Mouse (Mus musculus) yolk sac, embryonic 10.5 days (tissue): ENCODE measurements around the gene Tnfaip8l3.
"Not testable (repeated sequence)": the region's sequence is repeated elsewhere in the genome, so short reads cannot be mapped to it uniquely, and the experiment has no call there.

Experiments used
- DNase-seq: peaks from one replicate; pipeline ENCODE4 v3.0.0-alpha.2; 2017; ENCODE audit warnings: low spot score

Gene Tnfaip8l3

DNA sequence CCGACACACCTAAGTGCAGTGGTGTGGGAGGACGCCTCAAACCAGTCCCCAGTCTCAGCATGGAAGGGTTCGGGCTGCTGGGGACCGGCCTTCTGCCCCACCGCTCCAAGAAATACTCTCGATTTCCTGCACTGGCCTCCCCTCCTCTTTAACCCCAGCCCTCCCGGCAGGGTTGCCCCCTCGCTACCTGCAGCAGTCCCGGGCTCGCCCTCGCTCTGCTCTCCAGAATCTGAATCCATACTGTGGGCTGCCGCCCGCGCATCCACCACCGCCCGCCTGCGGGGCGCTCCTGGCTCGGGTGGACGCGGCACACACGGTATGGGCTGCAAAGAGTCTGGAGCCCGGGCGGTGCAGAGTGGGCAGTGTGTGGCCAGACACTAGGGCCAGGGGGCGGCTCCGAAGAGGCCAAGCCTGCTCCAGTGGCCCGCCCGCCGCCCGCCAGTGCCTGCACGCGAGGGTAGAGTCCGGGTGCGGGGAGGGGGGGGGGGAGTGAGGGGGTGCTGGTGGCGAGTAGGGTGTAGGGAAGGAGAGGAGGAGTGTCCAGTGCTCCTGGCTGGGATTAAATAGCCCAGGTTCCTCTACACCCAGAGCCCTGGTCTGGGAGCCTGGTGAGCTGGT lies at the start of gene Tnfaip8l3:
Gene Tnfaip8l3, minus strand, starts transcription at position 357 of the 618 bp plus-strand sequence.
- peak; percentile 32 for DNase-seq

DNA sequence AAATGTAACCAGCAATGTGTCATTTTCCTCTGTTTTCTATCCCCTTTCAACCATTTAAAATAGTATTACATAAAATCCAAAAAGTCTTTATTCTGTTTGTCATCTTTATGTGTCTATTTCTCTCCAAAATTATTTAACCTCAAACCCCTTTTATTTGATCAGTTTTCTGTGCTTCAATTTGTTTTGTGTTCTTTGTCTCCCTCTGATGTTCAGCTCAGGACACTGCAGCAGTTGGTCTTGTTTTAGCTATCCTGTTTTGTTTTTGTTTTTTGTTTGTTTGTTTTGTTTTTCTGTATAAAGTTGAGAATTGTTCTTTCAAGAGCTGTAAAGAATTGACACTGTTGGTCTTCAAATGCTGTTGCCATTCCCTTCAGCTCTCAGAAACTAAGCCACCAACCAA lies 44.5 kb upstream of the Tnfaip8l3 start:
- no peak for DNase-seq

DNA sequence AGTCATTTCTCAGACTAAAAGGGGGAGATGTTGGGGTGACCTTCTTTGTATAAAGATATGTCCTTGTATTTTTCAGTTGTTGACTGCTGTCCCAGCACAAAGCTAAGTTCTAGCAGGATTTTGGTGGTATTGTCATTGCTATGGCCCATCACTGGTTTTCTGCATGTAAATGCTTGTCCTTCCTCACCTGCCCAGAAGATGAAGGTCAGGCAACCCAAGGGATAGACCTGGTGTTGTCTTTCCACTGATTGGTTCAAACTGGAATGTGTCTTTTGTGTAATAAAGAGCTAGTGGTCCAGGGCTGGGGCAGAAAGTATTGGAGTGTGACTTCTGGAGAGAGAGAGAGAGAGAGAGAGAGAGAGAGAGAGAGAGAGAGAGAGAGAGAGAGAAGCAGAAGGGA lies 30.4 kb upstream of the Tnfaip8l3 start:
- no peak for DNase-seq

DNA sequence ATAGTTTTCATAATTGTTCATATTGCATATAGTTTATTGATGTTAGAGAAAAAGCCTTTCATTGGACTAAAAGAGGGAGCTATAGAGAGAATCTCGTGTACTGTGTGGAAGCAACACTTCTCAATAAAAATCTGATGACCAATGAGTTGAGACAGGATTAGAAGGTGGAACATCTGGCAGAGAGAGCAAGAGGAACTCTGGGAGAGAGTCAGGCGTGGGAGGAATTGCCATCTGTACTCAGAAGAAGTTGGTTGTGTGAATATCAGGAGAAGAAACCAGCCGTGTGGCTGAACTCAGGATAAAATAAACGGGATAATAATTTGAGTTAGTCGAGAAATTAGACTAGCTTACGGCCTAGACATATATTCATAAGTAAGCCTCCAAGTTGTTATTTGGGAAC lies 28.9 kb upstream of the Tnfaip8l3 start:
- no peak for DNase-seq

DNA sequence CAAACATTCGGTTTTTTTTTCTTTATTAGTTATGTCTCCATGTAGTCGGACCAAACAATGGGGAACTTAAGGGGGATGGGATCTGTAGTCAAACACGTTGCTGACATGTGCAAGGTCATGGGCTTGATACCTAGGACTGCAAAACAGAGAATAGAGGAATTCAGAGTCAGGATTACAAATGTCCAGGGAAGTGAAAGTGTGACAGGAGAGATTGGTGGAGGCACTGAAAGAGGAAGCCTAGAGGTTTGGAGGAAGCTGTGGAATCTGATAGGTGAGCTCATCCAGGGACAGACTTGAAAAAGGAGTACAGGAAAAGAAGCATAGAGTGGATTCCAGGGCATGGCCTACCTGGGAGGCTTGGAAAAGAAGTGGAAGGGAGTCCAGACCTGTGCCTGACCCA lies 16.1 kb upstream of the Tnfaip8l3 start:
- no peak for DNase-seq

DNA sequence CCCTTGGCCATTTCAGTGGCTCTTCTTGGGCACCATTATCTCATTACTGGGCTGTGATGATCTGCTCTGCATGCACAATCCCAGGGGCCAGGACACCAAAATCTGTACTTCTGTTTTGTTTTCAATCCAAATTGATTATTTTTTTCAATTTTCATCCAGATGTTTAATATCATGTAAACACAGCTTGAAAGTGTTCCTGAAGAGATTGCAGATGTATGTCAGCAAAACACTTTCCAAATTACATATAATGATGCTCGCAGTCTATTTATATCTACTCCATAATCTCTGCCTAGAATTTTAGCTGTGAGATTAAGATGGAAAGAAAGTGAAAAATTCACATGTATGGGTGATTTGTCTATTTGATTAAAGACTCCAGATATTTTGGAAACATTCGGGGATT lies 9.6 kb upstream of the Tnfaip8l3 start:
- no peak for DNase-seq

DNA sequence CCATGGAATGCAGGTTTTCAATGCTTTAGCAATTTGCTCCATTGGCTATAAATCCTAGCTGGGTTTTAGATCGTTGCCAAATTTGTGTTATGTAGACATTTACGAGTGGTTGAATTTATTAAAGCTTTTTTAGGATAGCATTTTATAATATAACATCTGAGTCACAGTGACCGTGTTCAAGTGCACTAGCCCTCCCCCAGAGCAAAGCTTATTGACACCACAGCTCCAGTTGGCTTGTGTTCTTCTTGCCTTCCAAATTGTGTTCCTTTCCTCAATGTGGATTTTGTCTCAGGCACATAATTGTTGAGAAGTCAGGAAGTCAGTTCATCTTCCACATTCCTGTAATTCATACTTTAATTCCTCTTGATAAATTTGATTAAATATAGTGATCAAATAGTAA lies 6.7 kb upstream of the Tnfaip8l3 start:
- no peak for DNase-seq

DNA sequence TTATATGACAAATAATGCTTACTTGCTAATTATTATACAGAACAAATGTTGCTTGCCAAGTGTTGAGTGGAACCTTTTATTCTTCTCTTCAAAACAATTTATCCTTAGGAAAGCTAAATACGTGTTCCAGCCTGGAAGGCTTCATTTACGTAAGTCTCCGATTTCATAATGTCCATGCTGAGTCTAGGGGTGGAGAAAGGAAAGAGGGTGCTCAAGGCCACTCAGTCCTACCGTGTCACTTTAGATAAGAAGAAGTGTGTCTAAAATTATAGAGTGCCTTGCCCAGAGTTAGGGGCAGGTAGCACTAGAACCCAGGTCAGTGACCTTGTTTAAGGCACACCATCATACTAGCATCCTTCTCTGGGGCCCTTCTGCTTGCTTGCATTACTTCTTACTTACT lies 5.5 kb upstream of the Tnfaip8l3 start:
- no peak for DNase-seq

DNA sequence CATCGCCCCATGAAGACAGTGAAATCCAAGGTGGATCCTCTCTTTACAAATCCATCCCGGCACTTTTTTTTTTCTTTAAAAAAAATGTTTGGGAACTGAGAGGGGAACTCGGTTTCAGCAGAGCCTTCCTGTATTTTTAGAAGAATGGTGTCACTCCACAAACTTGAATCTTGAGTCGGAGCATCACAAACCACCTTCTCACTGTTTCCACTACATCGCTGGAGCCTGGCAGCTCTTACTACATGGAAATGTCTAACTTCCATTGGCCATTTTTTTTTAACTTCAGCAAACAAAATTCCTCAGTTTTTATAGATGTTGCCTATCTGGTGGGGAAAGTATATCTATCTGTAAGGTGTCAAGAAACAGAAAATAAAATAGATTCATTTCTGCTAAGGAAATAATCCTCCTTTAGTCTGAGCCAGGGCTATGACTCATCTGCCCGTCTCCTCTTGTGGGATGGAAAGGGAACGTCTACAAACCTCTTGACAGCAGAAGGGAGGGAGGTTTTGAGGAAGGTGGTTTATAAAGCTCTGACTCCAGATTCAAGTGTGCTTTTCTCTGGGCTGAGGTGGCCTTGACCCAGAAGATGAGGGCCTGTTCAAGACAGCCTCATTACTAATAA lies 3.4 kb upstream of the Tnfaip8l3 start:
- DNase-seq = no peak

DNA sequence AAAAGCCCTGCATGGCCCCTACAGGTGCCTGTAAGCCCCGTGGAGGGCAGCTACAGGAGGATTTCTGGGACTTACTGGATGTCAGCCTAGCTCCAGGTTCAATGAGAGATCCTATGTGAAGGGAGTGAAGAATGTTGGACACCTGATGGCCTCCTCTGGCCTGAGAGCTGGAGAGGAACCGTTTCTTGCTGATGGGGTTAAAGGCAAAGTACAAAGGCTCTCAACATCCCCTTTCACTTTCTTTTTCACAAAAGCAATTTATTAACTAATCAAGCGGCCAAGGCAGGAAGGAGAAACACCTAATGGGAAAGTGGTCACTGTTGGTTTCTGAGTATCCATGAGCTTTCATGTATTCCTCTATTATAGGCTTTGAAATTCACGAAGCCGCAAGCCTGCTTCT lies 1.0 kb upstream of the Tnfaip8l3 start:
- peak; percentile 17 for DNase-seq

DNA sequence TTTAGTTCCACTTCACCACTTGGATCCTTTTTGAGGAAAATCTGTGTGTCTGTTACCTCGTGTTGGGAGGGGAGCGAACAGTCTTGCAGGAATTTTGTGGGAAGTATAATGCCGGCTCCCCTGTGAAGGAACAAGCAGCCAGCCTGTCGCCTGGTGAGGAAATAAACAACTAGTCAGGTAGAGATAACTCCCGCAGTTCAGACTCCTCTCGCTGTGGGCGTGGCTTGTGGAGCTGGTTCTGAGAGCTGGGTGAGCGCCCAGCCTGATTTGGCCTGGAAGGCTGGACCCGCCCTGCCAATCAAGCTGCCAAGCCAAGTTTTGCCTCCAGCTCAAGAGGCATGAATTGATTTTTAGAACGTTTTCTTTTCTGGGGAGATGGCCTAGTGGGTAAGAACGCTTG lies 589 bp upstream of the Tnfaip8l3 start:
- DNase-seq = peak; percentile 42

DNA sequence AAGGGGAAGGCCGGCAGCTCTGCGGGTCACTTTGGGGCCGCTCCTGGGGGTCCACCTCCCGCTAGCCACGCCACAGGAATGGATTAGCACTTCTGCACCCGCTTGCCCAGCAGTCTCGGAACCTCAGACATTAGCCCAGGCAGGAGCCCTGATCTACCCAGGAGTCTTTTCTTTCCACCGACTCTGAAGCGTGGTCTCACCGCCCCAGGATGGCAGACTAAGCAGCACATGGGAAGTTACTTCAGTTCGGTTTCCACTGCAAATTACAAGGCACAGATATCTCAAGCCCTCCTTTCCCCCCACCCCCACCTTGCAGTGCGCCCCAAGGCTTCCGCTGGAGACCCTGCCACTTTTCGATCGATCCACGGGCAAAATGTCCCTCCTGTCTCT lies 551 bp downstream of the Tnfaip8l3 start:
- no peak for DNase-seq

DNA sequence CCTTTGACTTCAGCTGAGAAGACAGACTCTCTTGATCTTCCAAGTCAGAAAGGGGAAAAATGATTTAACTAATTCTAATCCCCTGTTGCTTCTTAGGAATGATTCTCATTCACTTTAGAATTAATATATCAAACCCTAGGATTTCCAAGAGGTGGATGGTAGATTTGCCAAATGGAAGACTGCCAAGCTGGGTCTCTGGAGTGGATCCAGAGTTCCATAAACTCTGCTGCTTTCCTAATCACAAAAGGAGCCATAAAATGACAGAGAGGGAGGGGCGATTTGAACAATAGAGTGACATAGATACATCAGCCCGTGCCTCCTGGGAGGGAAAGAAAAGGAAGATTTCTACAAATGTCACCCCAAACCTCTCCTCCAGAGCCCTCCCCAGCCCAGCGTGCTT lies 3.4 kb downstream of the Tnfaip8l3 start:
- no peak for DNase-seq

DNA sequence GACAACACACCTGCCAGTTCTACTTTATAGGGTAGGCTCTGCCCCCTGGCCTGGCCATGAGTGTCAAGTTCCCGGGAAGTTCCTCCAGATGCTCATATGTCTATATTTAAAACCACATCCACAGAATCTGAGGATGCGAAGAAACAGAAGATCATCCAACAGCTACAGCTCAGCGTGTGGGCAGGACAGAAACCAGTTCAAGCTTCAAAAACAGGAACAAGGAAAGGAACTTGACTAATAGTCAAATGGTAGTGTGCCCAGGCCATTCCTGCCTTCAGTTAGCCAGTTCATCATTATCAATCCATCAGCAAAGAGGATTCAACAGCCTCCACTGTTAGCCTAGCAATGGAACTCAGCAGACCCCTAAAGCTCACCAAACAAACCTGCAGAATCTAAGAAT lies 4.5 kb downstream of the Tnfaip8l3 start:
- no peak for DNase-seq

DNA sequence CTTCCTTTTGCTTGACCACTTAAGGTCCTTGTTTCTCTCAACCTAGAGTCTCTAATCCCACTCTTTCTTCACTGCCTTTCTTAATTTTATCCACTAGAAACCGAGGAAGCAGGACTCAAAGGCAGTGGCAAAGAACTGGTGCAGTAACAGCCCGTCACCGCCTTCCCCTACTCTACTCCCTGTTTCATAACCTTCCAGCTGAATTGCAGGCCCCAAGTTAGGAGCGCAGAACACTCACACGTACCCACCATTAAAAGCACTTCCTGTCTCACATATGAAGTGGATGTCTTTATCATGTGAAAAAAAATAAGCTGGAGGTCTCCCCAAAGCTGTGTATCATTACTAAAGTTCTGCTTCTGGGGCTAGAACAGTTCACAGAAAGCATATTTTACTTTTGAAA lies 6.5 kb downstream of the Tnfaip8l3 start:
- no peak for DNase-seq

DNA sequence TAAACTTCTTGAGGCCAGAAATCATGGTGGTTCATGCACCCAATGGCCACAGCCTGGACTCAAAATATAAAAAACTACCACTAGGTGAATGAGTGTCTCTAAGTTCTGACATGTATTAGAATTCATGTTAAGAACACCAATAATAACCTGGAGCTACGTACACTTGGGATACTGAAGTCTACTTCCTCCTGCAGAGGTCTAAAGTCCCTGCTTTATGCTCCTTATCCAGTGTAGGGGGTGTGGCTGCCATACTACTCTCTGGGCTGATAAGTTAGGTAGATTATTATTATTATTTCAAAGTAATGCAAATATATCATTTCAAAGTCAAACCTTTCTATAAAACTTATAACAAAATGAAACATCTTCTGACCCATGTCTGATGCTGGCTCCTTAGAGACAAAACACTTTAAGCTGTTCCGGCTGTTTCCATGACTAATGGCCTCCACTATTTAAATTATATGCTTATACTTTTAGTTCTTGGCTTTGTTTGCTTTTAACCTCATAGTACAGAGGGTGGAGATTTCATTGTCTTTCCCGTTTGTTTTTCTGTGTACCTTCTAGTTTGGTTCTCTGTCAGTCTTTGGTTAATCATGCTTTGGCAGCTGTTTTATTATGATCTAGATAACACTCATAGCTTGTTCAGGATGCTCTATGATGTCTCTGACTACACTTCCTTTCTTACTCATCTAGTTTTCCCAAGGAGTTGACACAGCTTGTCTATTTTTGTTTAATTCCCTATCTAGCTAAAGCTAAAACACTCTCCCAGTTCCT lies 16.7 kb downstream of the Tnfaip8l3 start:
- DNase-seq = no peak

DNA sequence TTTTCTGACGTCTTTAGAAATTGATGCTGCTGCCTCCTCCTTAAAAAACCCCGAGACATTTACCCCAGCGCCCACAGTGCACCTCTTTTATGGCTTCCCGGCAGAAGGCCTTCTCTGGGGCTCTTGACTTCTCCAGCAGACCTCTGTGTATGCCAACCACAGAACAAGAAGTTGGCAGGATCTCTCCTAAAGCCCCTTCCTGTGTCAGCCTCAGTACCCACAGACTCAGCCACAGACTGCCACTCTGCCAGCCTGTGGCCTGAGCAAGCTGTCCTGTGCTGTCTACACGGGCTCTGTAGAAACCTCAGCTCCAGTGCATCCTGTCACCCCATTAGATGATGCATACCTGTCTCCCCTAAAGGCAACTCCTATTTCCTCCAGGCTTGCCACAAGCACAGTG lies 19.2 kb downstream of the Tnfaip8l3 start:
- DNase-seq = no peak

DNA sequence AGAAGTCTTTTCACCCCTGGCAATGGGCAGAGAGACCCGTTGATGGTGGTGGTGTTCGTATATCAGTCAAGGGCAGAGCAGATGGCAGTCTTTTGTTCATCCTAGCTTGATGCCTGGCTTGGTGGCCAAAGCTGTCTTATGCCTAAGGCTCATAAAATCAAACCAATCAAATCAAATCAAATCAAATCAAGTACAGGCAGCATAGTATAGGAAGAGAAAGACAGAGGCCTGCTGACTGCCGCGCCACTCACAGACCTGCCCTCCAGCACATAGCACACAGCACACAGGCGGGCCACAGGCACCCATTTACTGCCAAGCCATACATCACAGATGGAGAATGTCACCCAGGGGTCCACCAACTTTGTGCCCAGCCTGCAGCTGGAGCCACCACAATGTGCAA lies 25.1 kb downstream of the Tnfaip8l3 start:
- DNase-seq = no peak

DNA sequence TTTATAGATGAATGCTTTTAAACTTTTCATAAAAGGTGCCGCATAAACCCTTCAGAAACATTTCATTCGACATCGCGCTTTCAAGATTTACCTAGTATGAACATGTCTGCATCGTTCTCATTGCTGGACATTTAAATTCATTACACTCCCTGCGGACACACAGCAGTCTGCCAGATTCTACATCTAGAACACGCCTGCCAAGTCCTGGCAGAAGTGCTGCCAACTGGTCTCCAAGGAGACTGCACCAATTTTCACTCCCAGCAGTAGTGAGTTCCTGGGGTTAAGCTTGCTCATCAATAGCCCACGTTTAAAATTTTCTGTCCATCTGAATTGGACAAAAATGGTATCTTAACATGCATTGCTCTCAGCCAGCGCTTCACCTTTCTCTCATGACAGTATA lies 30.5 kb downstream of the Tnfaip8l3 start:
- no peak for DNase-seq

DNA sequence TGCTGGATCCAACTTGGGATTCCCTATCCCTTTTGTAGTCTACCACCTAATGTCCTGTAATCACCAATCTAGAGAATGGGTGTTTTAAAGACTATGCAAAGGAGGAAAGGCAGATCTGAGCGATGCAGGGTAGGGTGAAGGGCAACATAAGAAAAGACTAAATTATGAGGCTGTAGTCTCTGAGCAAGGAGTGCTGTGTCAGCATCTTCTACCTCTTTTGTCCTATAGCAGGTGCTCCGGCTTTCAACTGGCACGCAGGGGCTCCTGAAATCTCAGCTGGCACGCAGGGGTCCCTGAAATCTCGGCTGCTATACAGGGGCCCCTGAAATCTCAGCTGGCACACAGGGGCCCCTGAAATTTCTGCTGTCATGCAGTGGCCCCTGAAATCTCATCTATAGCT lies 33.5 kb downstream of the Tnfaip8l3 start:
- no peak for DNase-seq

DNA sequence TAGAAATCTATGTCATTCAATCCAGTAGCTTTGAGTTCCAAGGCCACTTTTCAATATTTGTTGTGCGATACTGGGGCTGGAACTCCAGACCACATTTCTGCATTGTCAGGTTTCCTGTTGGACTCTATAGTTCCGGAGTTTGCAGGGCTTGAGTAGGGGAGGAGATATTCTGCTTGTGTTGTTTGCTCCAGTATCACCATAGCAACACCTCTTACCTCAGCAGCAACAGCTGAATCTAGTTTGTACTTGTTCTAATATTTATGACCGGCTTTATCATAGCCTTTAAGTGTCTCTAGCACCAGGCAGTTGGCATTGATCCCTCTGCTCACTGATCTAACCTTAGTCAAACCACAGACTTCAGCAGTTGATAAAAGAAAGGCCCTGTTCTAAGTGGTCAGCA lies 45.4 kb downstream of the Tnfaip8l3 start:
- no peak for DNase-seq

DNA sequence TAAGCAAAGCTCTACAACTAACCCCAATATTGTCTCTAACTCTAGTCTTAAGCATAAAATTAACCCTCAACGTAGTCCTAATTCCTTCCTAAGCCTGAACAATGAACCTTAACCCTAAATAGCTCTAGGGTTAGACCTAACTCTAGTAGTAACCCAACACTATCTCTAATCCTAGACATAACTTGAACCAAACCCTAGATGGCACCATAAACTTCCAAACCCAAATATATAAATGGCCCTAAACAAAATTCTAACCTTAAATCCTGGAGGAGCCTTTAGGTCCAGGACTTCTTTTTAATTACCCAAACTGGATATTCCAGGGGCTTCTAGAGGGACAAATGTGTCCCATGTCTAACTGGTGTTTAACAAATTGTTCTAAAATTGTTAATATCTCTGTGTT lies 73.7 kb downstream of the Tnfaip8l3 start:
- no peak for DNase-seq

DNA sequence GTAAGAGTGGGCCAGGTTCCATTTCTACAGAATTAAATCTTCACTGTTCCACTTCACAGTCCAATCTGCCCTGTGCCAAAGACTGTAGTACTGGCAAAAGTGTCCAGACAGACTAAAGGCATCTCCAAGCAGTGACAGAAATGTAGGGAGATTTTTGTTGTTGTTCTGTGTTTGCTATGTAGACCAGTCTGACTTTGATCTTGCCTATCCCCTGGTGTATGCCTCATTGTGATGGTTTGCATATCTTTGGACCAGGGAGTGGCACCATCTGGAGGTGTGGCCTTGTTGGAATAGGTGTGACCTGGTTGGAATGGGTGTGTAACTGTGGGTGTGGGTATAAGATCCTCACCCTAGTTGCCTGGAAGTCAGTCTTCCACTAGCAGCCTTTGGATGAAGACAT lies 75.6 kb downstream of the Tnfaip8l3 start:
- DNase-seq = not testable (repeated sequence)

DNA sequence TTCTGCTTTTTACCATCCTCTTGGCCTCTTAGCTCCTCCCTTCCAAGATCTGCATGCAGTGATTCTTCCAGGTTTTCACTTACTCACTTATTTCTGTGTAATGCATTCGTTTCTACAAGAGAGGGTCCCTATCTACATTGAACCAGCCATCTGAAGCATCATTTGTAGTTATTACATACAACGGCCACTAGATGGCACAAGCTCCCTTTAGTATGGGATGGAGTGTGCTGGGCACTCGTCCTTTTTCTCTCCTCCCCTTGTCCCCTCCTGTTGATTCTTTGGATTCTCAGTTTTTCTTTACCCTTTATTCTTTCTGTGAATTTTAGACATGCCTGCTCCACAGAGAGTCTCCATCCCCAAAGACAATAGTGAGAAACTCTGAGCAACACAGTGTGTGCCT lies 77.3 kb downstream of the Tnfaip8l3 start:
- peak; percentile 15 for DNase-seq
